Comparison of ENCODE assay signal across 30 mouse cellular contexts in the genomic region with DNA sequence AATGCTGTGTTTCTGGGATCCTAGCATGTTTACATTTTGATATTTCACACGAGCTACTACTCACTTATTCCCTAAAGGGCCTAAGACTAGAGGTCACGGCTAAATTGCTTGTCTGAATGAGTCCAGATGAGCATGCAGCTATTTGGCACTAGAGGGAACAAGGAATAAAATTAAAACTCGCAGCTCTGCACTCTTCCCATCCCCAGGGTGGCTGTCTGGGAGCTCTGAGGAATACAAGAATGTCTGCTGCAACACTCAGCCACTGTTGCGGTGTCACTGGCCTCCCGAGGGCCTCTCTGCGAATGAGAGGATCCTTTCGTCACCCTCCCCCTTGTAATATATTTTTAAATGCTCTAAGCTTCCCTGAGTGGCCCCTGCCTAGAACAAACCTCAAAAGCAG. TPM values are rescaled to one million over a fixed set of nuclear protein-coding genes. Genes with fewer than 3 reads are reported as not detected.
DNase-seq lines count a peak whose midpoint lies in the region; ATAC-seq lines count a peak whose summit lies in the region.
"Had no signal": no experiment of that assay in that cellular context is flagged by ENCODE, and none has a peak within 500 bp of the region (broad histone marks: within the 10 kb centered on the region; RNA-seq: fewer than 3 reads in every experiment).

No protein-coding gene starts in this region.

- H3K9me3 ChIP-seq in embryonic facial prominence, embryonic 14.5 days (ENCODE audit: control insufficient read depth, low read length): no peaks in the 10 kb centered on the region
- H3K9me3 ChIP-seq in embryonic facial prominence, embryonic 10.5 days: no peaks in the 10 kb centered on the region
- no peaks in the 10 kb centered on the region for H3K9me3 ChIP-seq in heart, embryonic 12.5 days (replicated peaks)
- no peaks in the 10 kb centered on the region for H3K9me3 ChIP-seq in midbrain, embryonic 11.5 days (ENCODE audit: control insufficient read depth, low read length)
- no peaks in the 10 kb centered on the region for H3K9me3 ChIP-seq in midbrain, embryonic 15.5 days
- no peaks in the 10 kb centered on the region for H3K9me3 ChIP-seq in embryonic facial prominence, embryonic 15.5 days (replicated peaks)
- H3K9me3 ChIP-seq: embryonic facial prominence, embryonic 13.5 days; heart, embryonic 15.5 days; hindbrain, embryonic 10.5 days; hindbrain, embryonic 13.5 days; intestine, embryonic 15.5 days had no signal

- no peak overlapping the region for H3K4me2 ChIP-seq in embryonic facial prominence, embryonic 14.5 days (ENCODE audit: low read depth, low read length)
- peak overlapping the region; percentile 11; the same call in 1 of the 2 replicates for H3K4me2 ChIP-seq in heart, embryonic 12.5 days
- H3K4me2 ChIP-seq in midbrain, embryonic 11.5 days: no peak overlapping the region
- H3K4me2 ChIP-seq in midbrain, embryonic 15.5 days: no peak overlapping the region
- H3K4me2 ChIP-seq in embryonic facial prominence, embryonic 15.5 days (replicated peaks): no peak overlapping the region
- H3K4me2 ChIP-seq: embryonic facial prominence, embryonic 13.5 days; heart, embryonic 15.5 days; hindbrain, embryonic 13.5 days; intestine, embryonic 15.5 days had no signal

- no peaks in the 10 kb centered on the region for H3K36me3 ChIP-seq in embryonic facial prominence, embryonic 14.5 days (ENCODE audit: control insufficient read depth, insufficient read depth, low read length)
- H3K36me3 ChIP-seq in embryonic facial prominence, embryonic 10.5 days (replicated peaks): 0 out of 2 replicates have a peak, but pooled peaks cover 2% of the 10 kb centered on the region
- H3K36me3 ChIP-seq in heart, embryonic 12.5 days: peaks cover 23% of the 10 kb centered on the region
- H3K36me3 ChIP-seq in midbrain, embryonic 11.5 days (ENCODE audit: control insufficient read depth, insufficient read depth, low read length): no peaks in the 10 kb centered on the region
- H3K36me3 ChIP-seq in midbrain, embryonic 15.5 days (replicated peaks): no peaks in the 10 kb centered on the region
- no peaks in the 10 kb centered on the region for H3K36me3 ChIP-seq in embryonic facial prominence, embryonic 15.5 days
- H3K36me3 ChIP-seq: intestine, embryonic 15.5 days had no signal

- DNase-seq in embryonic facial prominence, embryonic 14.5 days (ENCODE audit: low spot score): peak; percentile 33
- DNase-seq in embryonic facial prominence, embryonic 10.5 days (ENCODE audit: low spot score): no peak
- no peak for DNase-seq in heart, postnatal 4 days
- peak; percentile 70 for DNase-seq in midbrain, embryonic 11.5 days (ENCODE audit: low spot score, missing footprints)
- no peak for DNase-seq in cerebellum, adult 9-10 months
- DNase-seq: adrenal gland, postnatal 25 days; cerebellum, adult 18-20 months; cerebellum, adult 9-11 months; cerebellum, postnatal 25 days; forebrain, postnatal 0 days; gastrocnemius, adult 2 months; gastrocnemius, postnatal 14 days; kidney, adult 11 months; kidney, adult 8-10 months had no signal

- H3K27ac ChIP-seq in embryonic facial prominence, embryonic 14.5 days (replicated peaks; ENCODE audit: low read depth, low read length): no peak overlapping the region
- no peak overlapping the region for H3K27ac ChIP-seq in embryonic facial prominence, embryonic 10.5 days (replicated peaks)
- 0 out of 2 replicates have a peak overlapping the region, but pooled peaks have one; percentile 15 for H3K27ac ChIP-seq in heart, embryonic 12.5 days (ENCODE audit: poor library complexity, severe bottlenecking)
- H3K27ac ChIP-seq in midbrain, embryonic 11.5 days (ENCODE audit: low read depth, low read length): no peak overlapping the region
- H3K27ac ChIP-seq in midbrain, embryonic 15.5 days: no peak overlapping the region
- H3K27ac ChIP-seq in embryonic facial prominence, embryonic 15.5 days (replicated peaks): no peak overlapping the region
- H3K27ac ChIP-seq: embryonic facial prominence, embryonic 13.5 days; gastrocnemius, adult 2 months; heart, embryonic 15.5 days; hindbrain, embryonic 10.5 days; hindbrain, embryonic 13.5 days; intestine, embryonic 15.5 days had no signal

- H3K4me3 ChIP-seq in embryonic facial prominence, embryonic 14.5 days (ENCODE audit: low read depth, low read length): no peak overlapping the region
- no peak overlapping the region for H3K4me3 ChIP-seq in embryonic facial prominence, embryonic 10.5 days
- H3K4me3 ChIP-seq in heart, embryonic 12.5 days: no peak overlapping the region
- H3K4me3 ChIP-seq in midbrain, embryonic 11.5 days (ENCODE audit: low read depth, low read length): no peak overlapping the region
- H3K4me3 ChIP-seq in midbrain, embryonic 15.5 days: no peak overlapping the region
- H3K4me3 ChIP-seq in embryonic facial prominence, embryonic 15.5 days (replicated peaks): no peak overlapping the region
- H3K4me3 ChIP-seq: embryonic facial prominence, embryonic 13.5 days; gastrocnemius, adult 2 months; heart, embryonic 15.5 days; hindbrain, embryonic 10.5 days; hindbrain, embryonic 13.5 days; intestine, embryonic 15.5 days had no signal

- ATAC-seq in embryonic facial prominence, embryonic 14.5 days (ENCODE audit: low read depth): peak; percentile 58; the same call in 1 of the 2 replicates
- ATAC-seq in heart, embryonic 12.5 days (ENCODE audit: insufficient number of reproducible peaks, low FRiP score): no peak
- no peak for ATAC-seq in midbrain, embryonic 11.5 days (ENCODE audit: low FRiP score)
- ATAC-seq in midbrain, embryonic 15.5 days (replicated peaks): no peak
- 0 out of 2 replicates have a peak, but pooled peaks have one; percentile 35 for ATAC-seq in embryonic facial prominence, embryonic 15.5 days (ENCODE audit: insufficient number of reproducible peaks, low FRiP score, low TSS enrichment, low read depth)
- ATAC-seq: CD4-positive, CD25-positive, alpha-beta regulatory T cell, adult 4 months; forebrain, embryonic 14.5 days; forebrain, postnatal 0 days; hindbrain, embryonic 16.5 days; intestine, embryonic 15.5 days had no signal

- H3K4me1 ChIP-seq in embryonic facial prominence, embryonic 14.5 days (ENCODE audit: control insufficient read depth, insufficient read depth, low read length): peaks cover 12% of the 10 kb centered on the region; the same call in 1 of the 2 replicates
- H3K4me1 ChIP-seq in embryonic facial prominence, embryonic 10.5 days: peaks cover 40% of the 10 kb centered on the region
- peaks cover 32% of the 10 kb centered on the region for H3K4me1 ChIP-seq in heart, embryonic 12.5 days (replicated peaks)
- H3K4me1 ChIP-seq in midbrain, embryonic 11.5 days (ENCODE audit: control insufficient read depth, insufficient read depth, low read length): peaks cover 4% of the 10 kb centered on the region; the same call in 1 of the 2 replicates
- H3K4me1 ChIP-seq in midbrain, embryonic 15.5 days: no peaks in the 10 kb centered on the region
- H3K4me1 ChIP-seq in embryonic facial prominence, embryonic 15.5 days: 0 out of 2 replicates have a peak, but pooled peaks cover 5% of the 10 kb centered on the region
- H3K4me1 ChIP-seq: intestine, embryonic 15.5 days had no signal

- no peaks in the 10 kb centered on the region for H3K27me3 ChIP-seq in embryonic facial prominence, embryonic 14.5 days (replicated peaks; ENCODE audit: control insufficient read depth, insufficient read depth, low read length)
- no peaks in the 10 kb centered on the region for H3K27me3 ChIP-seq in embryonic facial prominence, embryonic 10.5 days (replicated peaks; ENCODE audit: low read depth, poor library complexity, severe bottlenecking)
- no peaks in the 10 kb centered on the region for H3K27me3 ChIP-seq in heart, embryonic 12.5 days (replicated peaks)
- no peaks in the 10 kb centered on the region for H3K27me3 ChIP-seq in midbrain, embryonic 11.5 days (ENCODE audit: control insufficient read depth, insufficient read depth, low read length)
- H3K27me3 ChIP-seq in midbrain, embryonic 15.5 days (replicated peaks): no peaks in the 10 kb centered on the region
- no peaks in the 10 kb centered on the region for H3K27me3 ChIP-seq in embryonic facial prominence, embryonic 15.5 days
- H3K27me3 ChIP-seq: embryonic facial prominence, embryonic 13.5 days; heart, embryonic 15.5 days; hindbrain, embryonic 13.5 days; intestine, embryonic 15.5 days had no signal

- H3K9ac ChIP-seq in embryonic facial prominence, embryonic 14.5 days (ENCODE audit: low read depth, low read length): no peak overlapping the region
- no peak overlapping the region for H3K9ac ChIP-seq in heart, embryonic 12.5 days
- H3K9ac ChIP-seq in midbrain, embryonic 11.5 days (ENCODE audit: low read length): no peak overlapping the region
- no peak overlapping the region for H3K9ac ChIP-seq in midbrain, embryonic 15.5 days
- H3K9ac ChIP-seq in embryonic facial prominence, embryonic 15.5 days: no peak overlapping the region
- H3K9ac ChIP-seq: embryonic facial prominence, embryonic 13.5 days; forebrain, postnatal 0 days; heart, embryonic 15.5 days; hindbrain, embryonic 13.5 days; intestine, embryonic 15.5 days had no signal

- WGBS in embryonic facial prominence, embryonic 14.5 days: 37% methylated on average over 7 of the region's 7 CpGs
- WGBS in embryonic facial prominence, embryonic 10.5 days: 45% methylated on average over 7 of the region's 7 CpGs
- 46% methylated on average over 7 of the region's 7 CpGs for WGBS in heart, embryonic 12.5 days
- 71% methylated on average over 7 of the region's 7 CpGs for WGBS in midbrain, embryonic 11.5 days
- 41% methylated on average over 7 of the region's 7 CpGs for WGBS in midbrain, embryonic 15.5 days
- WGBS in embryonic facial prominence, embryonic 15.5 days: 40% methylated on average over 7 of the region's 7 CpGs

RNA-seq across cellular contexts. Expression of gene Insm1, which starts 23.7 kb away (rescaled TPM):
- 1.0 and 1.3 TPM in 2 replicates for polyA plus RNA-seq in embryonic facial prominence, embryonic 14.5 days (2014; fragmentation: Nextera tagmentation; extraction: Ambion mirVana)
- 1.5 and 1.9 TPM in 2 replicates for polyA plus RNA-seq in embryonic facial prominence, embryonic 10.5 days (2016; fragmentation: Nextera tagmentation; extraction: Ambion mirVana)
- polyA plus RNA-seq in heart, embryonic 12.5 days (2016; fragmentation: Nextera tagmentation; extraction: Ambion mirVana): not detected in 2 replicates
- not detected for total RNA-seq in heart, postnatal 4 days (2021)
- 11.7 and 12.5 TPM in 2 replicates for polyA plus RNA-seq in midbrain, embryonic 11.5 days (2014; fragmentation: Nextera tagmentation; extraction: Ambion mirVana)
- polyA plus RNA-seq in midbrain, embryonic 15.5 days (2015; fragmentation: Nextera tagmentation; extraction: Ambion mirVana): 3.5 and 4.2 TPM in 2 replicates
- polyA plus RNA-seq in embryonic facial prominence, embryonic 15.5 days (2015; fragmentation: Nextera tagmentation; extraction: Ambion mirVana): 1.4 and 1.7 TPM in 2 replicates
- total RNA-seq: common myeloid progenitor, adult 5-6 weeks; gastrocnemius, adult 2 months; gastrocnemius, postnatal 14 days; heart, adult 8-10 months; heart, postnatal 25 days; MEL had no signal
- polyA plus RNA-seq: C2C12; CD4-positive, CD25-positive, alpha-beta regulatory T cell, adult 4 months; heart, embryonic 15.5 days had no signal

Comparison
In these comparisons a context has a peak if more than half of its experiments do, and no peak if none do; other contexts are left out.
1. DNase-seq: peak in embryonic facial prominence, embryonic 14.5 days (single experiment) and midbrain, embryonic 11.5 days (single experiment); none in embryonic facial prominence, embryonic 10.5 days (single experiment), heart, postnatal 4 days (single experiment) and cerebellum, adult 9-10 months (single experiment).
2. ATAC-seq: peak in embryonic facial prominence, embryonic 14.5 days (single experiment) and embryonic facial prominence, embryonic 15.5 days (single experiment); none in heart, embryonic 12.5 days (single experiment), midbrain, embryonic 11.5 days (single experiment) and midbrain, embryonic 15.5 days (single experiment).